Mouse (Mus musculus) limb, embryonic 15.5 days (tissue): ENCODE data around the gene Fam189b. TPM values are rescaled to one million over a fixed set of nuclear protein-coding genes. Genes with fewer than 3 reads are reported as not detected.
"Not testable (repeated sequence)": the region's sequence is repeated elsewhere in the genome, so short reads cannot be mapped to it uniquely, and the experiment has no call there.

ENCODE experiments used
- ATAC-seq: fragments of 200-750 bp; cut with Nextera tagmentation; 2 replicates; pipeline ENCODE4 v1.8.0; 2017; ENCODE audit warnings: low read depth, moderate TSS enrichment; ENCODE audit not compliant: insufficient number of reproducible peaks, low FRiP score, low TSS enrichment
- H3K27ac ChIP-seq: fragments of 300-500 bp; sonication (generic); 2 replicates; pipeline ENCODE4 v1.5.1; 2015; ENCODE audit warnings: moderate library complexity, mild to moderate bottlenecking, inconsistent platforms
- H3K27me3 ChIP-seq: fragments of 300-500 bp; sonication (generic); 2 replicates; pipeline ENCODE4 v1.6.1; 2015; ENCODE audit warnings: inconsistent platforms
- H3K36me3 ChIP-seq: fragments of 300-500 bp; sonication (generic); 2 replicates; pipeline ENCODE4 v1.6.1; 2015; ENCODE audit warnings: inconsistent platforms
- H3K4me1 ChIP-seq: fragments of 300-500 bp; sonication (generic); 2 replicates; pipeline ENCODE4 v1.6.1; 2015; ENCODE audit warnings: inconsistent platforms
- H3K4me2 ChIP-seq: fragments of 300-500 bp; sonication (generic); 2 replicates; pipeline ENCODE4 v1.6.1; 2015; ENCODE audit warnings: mild to moderate bottlenecking, inconsistent platforms
- H3K4me3 ChIP-seq: fragments of 300-500 bp; sonication (generic); 2 replicates; pipeline ENCODE4 v1.5.1; 2015; ENCODE audit warnings: mild to moderate bottlenecking, inconsistent platforms
- H3K9ac ChIP-seq: fragments of 300-500 bp; sonication (generic); 2 replicates; pipeline ENCODE4 v1.6.1; 2015; ENCODE audit warnings: inconsistent platforms
- H3K9me3 ChIP-seq: fragments of 300-500 bp; sonication (generic); 2 replicates; pipeline ENCODE4 v1.6.1; 2016; ENCODE audit warnings: inconsistent platforms
- WGBS: fragments of 180-500 bp; shearing (Covaris S2); methylation state at CpG from one replicate; pipeline ENCODE4 v1.1.7; 2015; 5-methylcytosine and 5-hydroxymethylcytosine counted together
- polyA plus RNA-seq: library from polyadenylated mRNA; unstranded; fragments of >200 nt; fragmentation: Nextera tagmentation; extraction: Ambion mirVana; gene quantifications from 2 replicates; pipeline ENCODE4 v1.2.1, GENCODE M21; 2015

The Fam189b gene
- polyA plus RNA-seq, 1 experiment from 2014 or later = 31.4 TPM

DNA sequence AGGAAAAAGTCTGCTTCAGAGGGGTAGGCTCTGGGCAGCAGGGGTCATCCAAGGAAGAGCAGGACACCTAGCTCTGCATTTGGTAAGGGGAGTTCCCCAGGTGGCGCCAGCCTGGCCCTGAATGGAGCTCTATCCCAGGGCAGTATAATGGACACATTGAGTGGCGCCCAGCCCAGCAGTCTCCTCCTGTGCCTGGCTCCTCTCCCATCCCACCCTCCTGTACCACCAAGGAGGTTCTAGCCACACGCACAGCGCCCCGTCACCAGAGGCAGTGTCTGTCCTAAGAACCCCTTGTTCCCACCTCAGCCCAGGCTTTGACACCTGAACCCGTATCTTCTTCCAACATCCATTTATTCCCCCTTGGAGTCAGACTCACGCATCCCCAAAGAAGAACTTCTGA lies 26.8 kb downstream of the Fam189b start:
- WGBS = 92% methylated on average over 7 of the region's 7 CpGs
- H3K27ac ChIP-seq = peak overlapping the region; percentile 85
- H3K4me3 ChIP-seq = no peak overlapping the region
- H3K4me2 ChIP-seq = no peak overlapping the region
- no peaks in the 10 kb centered on the region for H3K27me3 ChIP-seq
- no peaks in the 10 kb centered on the region for H3K9me3 ChIP-seq
- peaks cover 36% of the 10 kb centered on the region for H3K4me1 ChIP-seq
- 0 out of 2 replicates have a peak overlapping the region, but pooled peaks have one; percentile 4 for H3K9ac ChIP-seq
- no peak for ATAC-seq
- H3K36me3 ChIP-seq = peaks cover 64% of the 10 kb centered on the region

GRCm38 (mm10) chr3:89210162-89210561 lies 27.2 kb downstream of the Fam189b start:
- H3K27me3 ChIP-seq = no peaks in the 10 kb centered on the region
- H3K4me1 ChIP-seq = peaks cover 40% of the 10 kb centered on the region
- ATAC-seq = no peak
- no peak overlapping the region for H3K4me3 ChIP-seq
- WGBS = 85% methylated on average over 13 of the region's 13 CpGs
- H3K4me2 ChIP-seq = no peak overlapping the region
- peaks cover 62% of the 10 kb centered on the region for H3K36me3 ChIP-seq
- no peaks in the 10 kb centered on the region for H3K9me3 ChIP-seq
- H3K9ac ChIP-seq = no peak overlapping the region
- peak overlapping the region; percentile 85 for H3K27ac ChIP-seq

DNA sequence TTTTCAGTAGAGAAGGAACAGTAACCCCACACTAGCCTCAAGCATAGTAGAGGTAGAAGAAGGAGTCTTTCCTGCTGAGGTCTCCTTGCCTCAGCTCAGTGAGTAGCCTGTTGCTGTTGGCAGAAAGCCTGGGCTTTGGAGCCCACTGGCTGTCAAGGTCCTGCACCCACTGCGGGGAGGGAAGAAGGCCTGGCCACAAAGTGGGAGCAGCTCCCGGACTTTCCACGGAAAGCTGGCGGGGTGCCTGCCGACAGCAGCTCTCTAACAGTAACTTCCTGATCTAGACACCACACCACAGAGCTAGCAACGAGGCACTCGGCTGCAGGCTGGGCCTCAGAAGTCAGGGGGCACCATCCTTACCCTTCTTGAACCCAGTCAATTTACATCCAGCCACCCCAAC lies 27.8 kb downstream of the Fam189b start:
- Histone ChIP-seq H3K27me3 (no peaks in the 10 kb centered on the region), H3K4me1 (peaks cover 46% of the 10 kb centered on the region), H3K36me3 (peaks cover 56% of the 10 kb centered on the region), H3K4me3 (no peak overlapping the region), H3K4me2 (no peak overlapping the region), H3K27ac (peak overlapping the region; percentile 85), H3K9me3 (no peaks in the 10 kb centered on the region), H3K9ac (no peak overlapping the region)
- no peak for ATAC-seq
- WGBS = 78% methylated on average over 7 of the region's 7 CpGs

GRCm38 (mm10) chr3:89213803-89214530 lies 31.0 kb downstream of the Fam189b start:
- Histone ChIP-seq H3K9me3 (no peaks in the 10 kb centered on the region), H3K27ac (peak overlapping the region; percentile 96), H3K9ac (peak overlapping the region; percentile 61), H3K4me3 (peak overlapping the region; percentile 73), H3K36me3 (peaks cover 24% of the 10 kb centered on the region), H3K4me1 (peaks cover 50% of the 10 kb centered on the region), H3K27me3 (no peaks in the 10 kb centered on the region), H3K4me2 (peak overlapping the region; percentile 68)
- ATAC-seq = peak; percentile 91
- WGBS = under 1% methylated on average over 68 of the region's 69 CpGs

DNA sequence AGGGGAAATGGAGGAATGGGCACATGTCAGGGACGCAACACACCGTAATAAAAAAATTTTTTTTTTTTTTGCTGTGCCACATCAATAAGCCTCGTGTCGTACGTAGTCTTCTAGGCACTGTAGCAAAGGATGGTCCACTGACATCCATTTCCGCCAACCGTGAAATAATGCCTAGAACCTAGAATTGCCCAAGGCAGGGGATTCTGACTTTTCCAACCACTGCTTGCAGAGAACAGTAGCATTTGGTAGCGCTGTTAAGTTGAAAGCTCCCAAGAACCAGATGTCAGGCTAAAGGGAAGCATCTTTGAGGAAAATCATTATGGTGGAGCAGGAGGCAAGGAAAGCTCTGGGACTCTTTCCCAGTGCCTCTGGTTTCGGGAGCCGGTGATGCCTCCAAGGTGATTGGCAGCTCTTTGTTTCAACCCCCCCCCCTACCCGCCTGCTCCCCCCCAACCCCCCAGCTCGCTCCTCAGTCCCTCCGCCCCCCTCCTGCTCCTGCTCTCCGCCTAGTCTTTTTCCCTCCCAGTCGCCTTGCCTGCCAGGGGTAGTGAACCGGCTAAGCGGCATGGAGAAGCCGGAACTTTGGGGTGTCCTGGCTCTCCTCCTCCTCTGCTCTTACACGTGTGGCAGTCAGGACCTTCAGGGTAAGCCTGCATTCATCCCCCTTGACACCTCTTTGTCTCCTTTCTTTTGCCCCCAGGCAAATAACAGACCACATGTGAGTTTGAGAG lies 31.9 kb downstream of the Fam189b start, which contains the start of gene Thbs3:
Gene Thbs3 (plus strand): TSS at position 500 of the 731 bp plus-strand sequence.
- H3K4me3 ChIP-seq = peak within 1 kb of the TSS; percentile 73
- H3K4me2 ChIP-seq = peak within 1 kb of the TSS; percentile 68
- peaks cover 45% of the 10 kb centered on the region for H3K4me1 ChIP-seq
- peaks cover 22% of the 10 kb centered on the region for H3K36me3 ChIP-seq
- under 1% methylated on average over 17 of the region's 19 CpGs for WGBS
- H3K9me3 ChIP-seq = no peaks in the 10 kb centered on the region
- peak within 1 kb of the TSS; percentile 61 for H3K9ac ChIP-seq
- no peaks in the 10 kb centered on the region for H3K27me3 ChIP-seq
- H3K27ac ChIP-seq = peak within 1 kb of the TSS; percentile 96
- ATAC-seq = no peak

- peaks cover 20% of the 10 kb centered on the region for H3K36me3 ChIP-seq
- H3K9ac ChIP-seq = peak overlapping the region; percentile 40
- H3K4me1 ChIP-seq = peaks cover 35% of the 10 kb centered on the region
- WGBS = 2% methylated on average over 6 of the region's 6 CpGs
- ATAC-seq = no peak
- peak overlapping the region; percentile 68 for H3K4me2 ChIP-seq
- no peaks in the 10 kb centered on the region for H3K27me3 ChIP-seq
- peak overlapping the region; percentile 96; the same call in 1 of the 2 replicates for H3K27ac ChIP-seq
- no peaks in the 10 kb centered on the region for H3K9me3 ChIP-seq
- peak overlapping the region; percentile 73 for H3K4me3 ChIP-seq
Measured at GRCm38 (mm10) chr3:89215853-89216252, 32.9 kb downstream of the Fam189b start.

DNA sequence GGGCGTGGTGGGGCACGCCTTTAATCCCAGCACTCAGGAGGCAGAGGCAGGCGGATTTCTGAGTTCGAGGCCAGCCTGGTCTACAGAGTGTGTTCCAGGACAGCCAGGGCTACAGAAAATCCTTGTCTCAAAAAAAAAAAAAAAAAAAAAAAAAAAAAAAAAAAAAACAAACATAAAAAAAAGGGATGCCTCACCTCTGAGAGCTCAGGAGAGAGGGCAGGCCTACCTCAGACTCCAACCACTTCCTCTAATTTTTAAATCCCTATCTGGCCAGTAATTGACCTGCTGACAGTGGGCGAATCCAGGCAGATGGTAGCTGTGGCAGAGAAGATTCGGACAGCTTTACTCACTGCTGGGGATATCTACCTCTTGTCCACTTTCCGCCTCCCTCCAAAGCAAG lies 33.5 kb downstream of the Fam189b start:
- H3K27me3 ChIP-seq, H3K9ac ChIP-seq, ATAC-seq, H3K9me3 ChIP-seq, H3K27ac ChIP-seq: not testable (repeated sequence)
- 70% methylated on average over 7 of the region's 7 CpGs for WGBS
- Histone ChIP-seq H3K4me3 (peak overlapping the region; percentile 73; the same call in 1 of the 2 replicates), H3K4me2 (peak overlapping the region; percentile 68), H3K4me1 (peaks cover 32% of the 10 kb centered on the region), H3K36me3 (peaks cover 20% of the 10 kb centered on the region)

- Histone ChIP-seq H3K9me3 (no peaks in the 10 kb centered on the region), H3K4me3 (no peak overlapping the region), H3K9ac (no peak overlapping the region), H3K4me1 (peaks cover 22% of the 10 kb centered on the region), H3K36me3 (peaks cover 32% of the 10 kb centered on the region), H3K27ac (no peak overlapping the region), H3K4me2 (no peak overlapping the region), H3K27me3 (no peaks in the 10 kb centered on the region)
- 82% methylated on average over 1 of the region's 1 CpGs for WGBS
- ATAC-seq = no peak
Measured at GRCm38 (mm10) chr3:89218271-89218670, 35.3 kb downstream of the Fam189b start.

DNA sequence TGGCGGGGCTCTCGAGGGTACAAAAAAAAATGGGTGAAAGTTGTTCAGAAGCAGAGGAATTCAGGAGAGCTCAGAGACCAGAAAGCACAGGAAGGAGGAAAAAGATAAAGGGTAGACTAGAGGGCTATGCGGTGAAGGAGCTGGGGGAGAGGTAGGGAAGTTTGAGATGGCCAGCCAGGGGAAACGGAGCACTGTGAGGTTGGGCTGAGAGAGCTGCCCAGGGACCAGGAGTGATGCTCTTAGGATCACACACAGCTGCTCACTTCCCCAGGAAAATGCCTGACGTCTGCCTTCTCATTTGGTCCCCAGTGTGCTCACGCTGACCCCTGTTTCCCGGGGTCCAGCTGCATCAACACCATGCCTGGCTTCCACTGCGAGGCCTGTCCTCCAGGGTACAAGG lies 36.6 kb downstream of the Fam189b start:
- no peak for ATAC-seq
- Histone ChIP-seq H3K4me2 (no peak overlapping the region), H3K36me3 (peaks cover 41% of the 10 kb centered on the region), H3K9me3 (no peaks in the 10 kb centered on the region), H3K27ac (no peak overlapping the region), H3K27me3 (no peaks in the 10 kb centered on the region), H3K4me1 (peaks cover 19% of the 10 kb centered on the region), H3K4me3 (no peak overlapping the region), H3K9ac (peak overlapping the region; percentile 10; the same call in 1 of the 2 replicates)
- WGBS = 41% methylated on average over 8 of the region's 8 CpGs

- no peak overlapping the region for H3K9ac ChIP-seq
- H3K27me3 ChIP-seq = no peaks in the 10 kb centered on the region
- WGBS = 51% methylated on average over 5 of the region's 5 CpGs
- no peak overlapping the region for H3K4me3 ChIP-seq
- H3K4me1 ChIP-seq = peaks cover 11% of the 10 kb centered on the region
- H3K36me3 ChIP-seq = peaks cover 52% of the 10 kb centered on the region
- H3K4me2 ChIP-seq = no peak overlapping the region
- no peak overlapping the region for H3K27ac ChIP-seq
- no peak for ATAC-seq
- H3K9me3 ChIP-seq = no peaks in the 10 kb centered on the region
Measured at GRCm38 (mm10) chr3:89221167-89221566, 38.2 kb downstream of the Fam189b start.

DNA sequence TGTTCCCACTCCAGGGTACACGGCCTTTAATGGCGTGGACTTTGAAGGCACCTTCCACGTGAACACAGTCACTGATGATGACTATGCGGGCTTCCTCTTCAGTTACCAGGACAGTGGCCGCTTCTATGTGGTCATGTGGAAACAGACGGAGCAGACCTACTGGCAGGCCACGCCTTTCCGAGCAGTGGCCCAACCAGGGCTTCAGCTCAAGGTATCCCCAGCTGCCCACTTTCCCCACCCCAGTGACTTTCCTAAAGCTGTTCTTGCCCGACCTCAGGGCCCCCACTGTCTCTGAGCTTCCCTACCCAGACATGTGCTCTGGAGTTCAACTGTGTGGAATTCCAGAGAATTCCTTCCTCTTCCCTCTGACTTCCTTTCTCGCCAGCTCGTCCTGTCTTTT lies 41.9 kb downstream of the Fam189b start:
- peaks cover 46% of the 10 kb centered on the region for H3K36me3 ChIP-seq
- 82% methylated on average over 11 of the region's 11 CpGs for WGBS
- no peak overlapping the region for H3K4me2 ChIP-seq
- H3K4me3 ChIP-seq = no peak overlapping the region
- H3K27me3 ChIP-seq = no peaks in the 10 kb centered on the region
- no peak overlapping the region for H3K9ac ChIP-seq
- no peak overlapping the region for H3K27ac ChIP-seq
- no peaks in the 10 kb centered on the region for H3K9me3 ChIP-seq
- peaks cover 33% of the 10 kb centered on the region for H3K4me1 ChIP-seq
- ATAC-seq = no peak

- peaks cover 40% of the 10 kb centered on the region for H3K36me3 ChIP-seq
- peaks cover 33% of the 10 kb centered on the region for H3K4me1 ChIP-seq
- H3K9ac ChIP-seq = no peak overlapping the region
- H3K4me2 ChIP-seq = no peak overlapping the region
- WGBS = 65% methylated on average over 12 of the region's 12 CpGs
- no peaks in the 10 kb centered on the region for H3K27me3 ChIP-seq
- ATAC-seq = no peak
- no peak overlapping the region for H3K4me3 ChIP-seq
- no peak overlapping the region for H3K27ac ChIP-seq
- no peaks in the 10 kb centered on the region for H3K9me3 ChIP-seq
Measured at GRCm38 (mm10) chr3:89225321-89225815, 42.4 kb downstream of the Fam189b start.
